Mouse (Mus musculus) lung, postnatal 0 days (tissue): ENCODE measurements around the gene Gm11444.

ENCODE experiments used
- CTCF ChIP-seq: IDR thresholded peaks from 2 replicates; pipeline ENCODE4 v1.5.1; 2016; ENCODE audit warnings: antibody characterized with exemption, mild to moderate bottlenecking
- EP300 ChIP-seq: IDR thresholded peaks from 2 replicates; pipeline ENCODE4 v1.6.1; 2016; ENCODE audit warnings: antibody characterized with exemption, mild to moderate bottlenecking, control low read depth

DNA sequence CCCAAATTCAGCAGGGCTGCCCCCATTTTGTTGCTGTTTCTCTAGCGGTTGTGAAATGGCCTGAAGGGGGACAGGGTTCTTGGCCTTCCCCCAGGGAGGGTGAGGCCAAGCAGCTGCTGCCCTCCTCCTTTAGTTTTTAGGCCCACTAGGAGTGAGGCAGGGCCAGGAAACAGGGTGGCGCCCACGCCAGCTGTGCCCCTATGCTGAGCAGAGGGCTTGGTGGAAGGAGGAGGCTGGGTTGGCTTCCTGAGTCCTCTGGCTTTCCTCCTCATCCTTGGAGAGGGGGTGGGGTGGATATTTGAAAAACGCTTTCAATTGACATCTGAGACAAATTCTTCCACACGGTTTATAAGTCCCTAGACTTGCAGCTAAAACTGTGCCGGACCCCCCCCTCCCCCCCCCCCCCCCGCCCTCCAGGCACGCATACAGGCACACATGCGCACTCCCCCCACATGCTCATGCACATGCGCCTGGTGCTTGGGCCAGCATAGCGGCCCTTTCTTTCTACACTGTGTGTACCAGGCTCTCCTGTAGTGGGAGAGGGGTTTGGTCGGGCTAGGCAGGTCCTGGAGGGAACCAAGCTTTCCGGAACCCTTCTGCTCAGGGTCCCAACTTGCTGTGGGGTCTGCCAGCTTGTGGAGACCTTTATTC, 46.3 kb upstream of the Gm11444 start:
- TF ChIP-seq EP300 (no peak), CTCF (peak; percentile 27; the same call in 1 of the 2 replicates)
